Mouse (Mus musculus): Measurements from ENCODE around the gene Hps6. TPM values are rescaled to one million over a fixed set of nuclear protein-coding genes. Genes with fewer than 3 reads are reported as not detected.

The Hps6 gene
- polyA plus RNA-seq, 1 experiment from 2014 or later: 8.8 TPM

GRCm38 (mm10) chr19:45997785-45998693 lies 5.3 kb upstream of the Hps6 start, which contains the start of gene Armh3:
TSS of gene Armh3 (minus strand) at chr19:45998488.
- Histone ChIP-seq H3K36me3 (ENCODE audit: control insufficient read depth, insufficient read depth, low read length) (no peaks in the 10 kb centered on the region), H3K4me1 (ENCODE audit: control insufficient read depth, insufficient read depth, low read length) (peaks cover 7% of the 10 kb centered on the region), H3K9me3 (ENCODE audit: control insufficient read depth, low read length) (peaks cover 6% of the 10 kb centered on the region), H3K27ac (ENCODE audit: low read length) (peak within 1 kb of the TSS; percentile 97), H3K27me3 (replicated peaks; ENCODE audit: control insufficient read depth, insufficient read depth, low read length) (no peaks in the 10 kb centered on the region), H3K4me3 (ENCODE audit: low read length) (peak within 1 kb of the TSS; percentile 82), H3K9ac (ENCODE audit: low read depth, low read length) (peak within 1 kb of the TSS; percentile 93), H3K4me2 (ENCODE audit: low read depth, low read length) (peak within 1 kb of the TSS; percentile 54)
- ATAC-seq: peak; percentile 97
- WGBS: 1% methylated on average over 76 of the region's 76 CpGs

DNA sequence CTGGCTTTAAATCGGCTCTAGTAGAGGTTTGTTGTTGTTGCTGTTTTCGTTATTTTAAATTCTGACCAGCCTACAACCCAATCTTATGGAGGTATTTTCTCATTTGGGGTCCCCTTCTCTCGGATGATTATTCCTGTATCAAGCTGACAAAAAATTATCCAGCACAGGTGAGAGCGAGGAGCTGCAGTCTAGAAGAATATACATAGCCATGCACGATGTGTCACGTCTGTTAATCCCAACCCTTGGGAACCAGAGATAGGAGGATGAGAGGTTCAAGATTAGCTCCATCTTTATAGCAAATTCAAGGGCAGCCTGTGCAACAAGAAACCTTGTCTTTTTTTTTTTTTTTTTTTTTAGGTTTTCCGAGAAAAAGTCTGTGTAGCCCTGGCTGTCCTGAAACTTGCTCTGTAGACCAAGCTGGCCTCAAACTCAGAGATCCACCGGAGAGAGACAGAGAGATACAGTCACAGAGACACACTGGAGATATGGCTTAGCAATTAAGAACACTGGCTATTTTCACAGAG lies 4.6 kb upstream of the Hps6 start:
- H3K36me3 ChIP-seq (ENCODE audit: control insufficient read depth, insufficient read depth, low read length): no peaks in the 10 kb centered on the region
- no peaks in the 10 kb centered on the region for H3K27me3 ChIP-seq (replicated peaks; ENCODE audit: control insufficient read depth, insufficient read depth, low read length)
- H3K4me2 ChIP-seq (ENCODE audit: low read depth, low read length): peak overlapping the region; percentile 54
- peak; percentile 18; the same call in 1 of the 2 replicates for ATAC-seq
- 10% methylated on average over 8 of the region's 8 CpGs for WGBS
- peaks cover 7% of the 10 kb centered on the region for H3K4me1 ChIP-seq (ENCODE audit: control insufficient read depth, insufficient read depth, low read length)
- H3K9me3 ChIP-seq (ENCODE audit: control insufficient read depth, low read length): peaks cover 6% of the 10 kb centered on the region
- H3K27ac ChIP-seq (ENCODE audit: low read length): no peak overlapping the region
- peak overlapping the region; percentile 93 for H3K9ac ChIP-seq (ENCODE audit: low read depth, low read length)
- H3K4me3 ChIP-seq (ENCODE audit: low read length): peak overlapping the region; percentile 82

- H3K27me3 ChIP-seq (replicated peaks; ENCODE audit: control insufficient read depth, insufficient read depth, low read length): no peaks in the 10 kb centered on the region
- WGBS: 73% methylated on average over 1 of the region's 1 CpGs
- H3K27ac ChIP-seq (ENCODE audit: low read length): no peak overlapping the region
- H3K36me3 ChIP-seq (ENCODE audit: control insufficient read depth, insufficient read depth, low read length): no peaks in the 10 kb centered on the region
- H3K9ac ChIP-seq (ENCODE audit: low read depth, low read length): no peak overlapping the region
- H3K4me3 ChIP-seq (ENCODE audit: low read length): no peak overlapping the region
- no peak overlapping the region for H3K4me2 ChIP-seq (ENCODE audit: low read depth, low read length)
- ATAC-seq: no peak
- peaks cover 5% of the 10 kb centered on the region for H3K9me3 ChIP-seq (ENCODE audit: control insufficient read depth, low read length)
- H3K4me1 ChIP-seq (ENCODE audit: control insufficient read depth, insufficient read depth, low read length): peaks cover 13% of the 10 kb centered on the region
These were observed 3.9 kb upstream of the Hps6 start for GRCm38 (mm10) chr19:45999378-45999777.

DNA sequence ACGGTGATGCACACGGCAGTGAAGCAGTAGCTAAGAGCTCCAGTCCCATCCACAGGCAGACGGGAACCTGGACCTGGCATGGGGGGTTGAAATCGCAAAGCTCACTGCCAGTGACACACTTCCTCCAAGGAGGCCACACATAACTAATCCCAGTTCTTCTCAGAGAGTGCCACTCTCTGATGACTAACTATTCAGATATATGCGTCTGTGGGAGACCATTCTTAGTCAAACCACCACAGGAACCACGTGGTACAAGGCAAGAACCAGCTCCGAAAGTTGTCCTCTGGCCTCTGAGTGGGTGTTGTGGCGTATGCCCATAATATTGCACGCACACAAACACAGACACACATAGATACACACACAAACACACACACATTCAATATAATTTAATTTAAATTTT lies 1.0 kb upstream of the Hps6 start:
- no peak for ATAC-seq
- 80% methylated on average over 9 of the region's 9 CpGs for WGBS

GRCm38 (mm10) chr19:46004814-46005466 lies 1.6 kb downstream of the Hps6 start:
- H3K9ac ChIP-seq (ENCODE audit: low read depth, low read length): no peak overlapping the region
- H3K9me3 ChIP-seq (ENCODE audit: control insufficient read depth, low read length): no peaks in the 10 kb centered on the region
- H3K36me3 ChIP-seq (ENCODE audit: control insufficient read depth, insufficient read depth, low read length): no peaks in the 10 kb centered on the region
- WGBS: 81% methylated on average over 17 of the region's 17 CpGs
- no peak for ATAC-seq
- no peak overlapping the region for H3K27ac ChIP-seq (ENCODE audit: low read length)
- H3K4me1 ChIP-seq (ENCODE audit: control insufficient read depth, insufficient read depth, low read length): peaks cover 9% of the 10 kb centered on the region
- H3K4me2 ChIP-seq (ENCODE audit: low read depth, low read length): no peak overlapping the region
- no peak overlapping the region for H3K4me3 ChIP-seq (ENCODE audit: low read length)
- H3K27me3 ChIP-seq (replicated peaks; ENCODE audit: control insufficient read depth, insufficient read depth, low read length): no peaks in the 10 kb centered on the region

More for the DNA sequence above, 1.0 kb upstream of the Hps6 start:
- no peaks in the 10 kb centered on the region for H3K9me3 ChIP-seq (ENCODE audit: control insufficient read depth, low read length)
- H3K4me1 ChIP-seq (ENCODE audit: control insufficient read depth, insufficient read depth, low read length): peaks cover 13% of the 10 kb centered on the region
- H3K36me3 ChIP-seq (ENCODE audit: control insufficient read depth, insufficient read depth, low read length): no peaks in the 10 kb centered on the region
- no peak overlapping the region for H3K9ac ChIP-seq (ENCODE audit: low read depth, low read length)
- no peak overlapping the region for H3K27ac ChIP-seq (ENCODE audit: low read length)
- no peaks in the 10 kb centered on the region for H3K27me3 ChIP-seq (replicated peaks; ENCODE audit: control insufficient read depth, insufficient read depth, low read length)
- H3K4me3 ChIP-seq (ENCODE audit: low read length): no peak overlapping the region
- no peak overlapping the region for H3K4me2 ChIP-seq (ENCODE audit: low read depth, low read length)

DNA sequence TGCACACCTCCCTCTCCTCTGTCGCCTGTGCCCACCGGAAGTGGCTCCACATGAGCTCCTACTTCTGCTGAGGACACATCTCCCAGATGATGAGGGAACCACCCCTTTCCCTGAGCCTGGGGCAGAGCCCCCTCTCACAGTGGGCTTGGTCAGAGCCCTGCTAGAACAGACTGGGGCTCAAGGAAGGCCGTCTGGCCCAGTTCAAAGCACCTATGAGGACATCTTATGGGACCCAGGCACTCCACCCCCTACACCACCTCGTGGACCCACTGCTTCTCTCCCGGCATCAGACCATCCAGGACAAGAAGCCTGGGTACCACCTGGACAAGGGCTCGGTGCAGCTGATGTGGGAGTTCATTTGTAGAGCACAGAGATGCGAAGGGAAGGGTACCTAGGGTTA lies 2.4 kb downstream of the Hps6 start:
- Histone ChIP-seq H3K4me3 (ENCODE audit: low read length) (no peak overlapping the region), H3K27me3 (replicated peaks; ENCODE audit: control insufficient read depth, insufficient read depth, low read length) (no peaks in the 10 kb centered on the region), H3K27ac (ENCODE audit: low read length) (no peak overlapping the region), H3K9me3 (ENCODE audit: control insufficient read depth, low read length) (no peaks in the 10 kb centered on the region), H3K9ac (ENCODE audit: low read depth, low read length) (no peak overlapping the region), H3K36me3 (ENCODE audit: control insufficient read depth, insufficient read depth, low read length) (no peaks in the 10 kb centered on the region), H3K4me1 (ENCODE audit: control insufficient read depth, insufficient read depth, low read length) (peaks cover 9% of the 10 kb centered on the region), H3K4me2 (ENCODE audit: low read depth, low read length) (no peak overlapping the region)
- ATAC-seq: no peak
- 90% methylated on average over 7 of the region's 7 CpGs for WGBS

- Histone ChIP-seq H3K27me3 (replicated peaks; ENCODE audit: control insufficient read depth, insufficient read depth, low read length) (no peaks in the 10 kb centered on the region), H3K4me2 (ENCODE audit: low read depth, low read length) (no peak overlapping the region), H3K4me1 (ENCODE audit: control insufficient read depth, insufficient read depth, low read length) (no peaks in the 10 kb centered on the region), H3K36me3 (ENCODE audit: control insufficient read depth, insufficient read depth, low read length) (no peaks in the 10 kb centered on the region), H3K4me3 (ENCODE audit: low read length) (no peak overlapping the region), H3K9me3 (ENCODE audit: control insufficient read depth, low read length) (no peaks in the 10 kb centered on the region), H3K27ac (ENCODE audit: low read length) (no peak overlapping the region), H3K9ac (ENCODE audit: low read depth, low read length) (no peak overlapping the region)
- peak; percentile 85 for ATAC-seq
- WGBS: 36% methylated on average over 12 of the region's 12 CpGs
These were observed 11.4 kb downstream of the Hps6 start for GRCm38 (mm10) chr19:46014572-46015178.

- H3K27me3 ChIP-seq (replicated peaks; ENCODE audit: control insufficient read depth, insufficient read depth, low read length): no peaks in the 10 kb centered on the region
- no peak overlapping the region for H3K4me3 ChIP-seq (ENCODE audit: low read length)
- WGBS: 77% methylated on average over 2 of the region's 2 CpGs
- no peak for ATAC-seq
- no peaks in the 10 kb centered on the region for H3K4me1 ChIP-seq (ENCODE audit: control insufficient read depth, insufficient read depth, low read length)
- no peaks in the 10 kb centered on the region for H3K36me3 ChIP-seq (ENCODE audit: control insufficient read depth, insufficient read depth, low read length)
- H3K9ac ChIP-seq (ENCODE audit: low read depth, low read length): no peak overlapping the region
- no peaks in the 10 kb centered on the region for H3K9me3 ChIP-seq (ENCODE audit: control insufficient read depth, low read length)
- no peak overlapping the region for H3K27ac ChIP-seq (ENCODE audit: low read length)
- no peak overlapping the region for H3K4me2 ChIP-seq (ENCODE audit: low read depth, low read length)
These were observed 12.7 kb downstream of the Hps6 start for GRCm38 (mm10) chr19:46016023-46016422.

DNA sequence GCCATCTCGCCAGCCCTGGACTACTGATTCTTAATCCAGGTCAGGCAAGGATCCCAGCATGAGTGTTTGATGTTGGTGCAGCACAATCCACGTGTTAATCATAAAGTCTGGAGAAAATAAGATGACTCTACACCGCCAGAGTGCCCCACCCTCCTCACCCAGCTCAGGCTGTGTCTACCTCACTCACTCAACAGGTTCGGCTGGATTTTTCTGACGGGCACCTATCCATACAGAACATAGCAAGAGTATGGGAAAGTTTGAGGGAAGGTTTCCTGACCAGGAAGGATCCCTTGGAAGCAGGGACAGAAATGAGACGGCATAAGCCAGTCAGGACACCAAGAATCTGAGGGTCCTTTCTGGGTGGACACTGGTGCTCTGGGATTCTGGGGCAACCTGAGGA lies 21.7 kb downstream of the Hps6 start:
- peaks cover 3% of the 10 kb centered on the region; the same call in 1 of the 2 replicates for H3K4me1 ChIP-seq (ENCODE audit: control insufficient read depth, insufficient read depth, low read length)
- no peak overlapping the region for H3K4me3 ChIP-seq (ENCODE audit: low read length)
- no peak overlapping the region for H3K9ac ChIP-seq (ENCODE audit: low read depth, low read length)
- H3K9me3 ChIP-seq (ENCODE audit: control insufficient read depth, low read length): no peaks in the 10 kb centered on the region
- H3K4me2 ChIP-seq (ENCODE audit: low read depth, low read length): no peak overlapping the region
- peak; percentile 96 for ATAC-seq
- H3K27ac ChIP-seq (ENCODE audit: low read length): no peak overlapping the region
- 46% methylated on average over 6 of the region's 6 CpGs for WGBS
- no peaks in the 10 kb centered on the region for H3K27me3 ChIP-seq (replicated peaks; ENCODE audit: control insufficient read depth, insufficient read depth, low read length)
- H3K36me3 ChIP-seq (ENCODE audit: control insufficient read depth, insufficient read depth, low read length): 0 out of 2 replicates have a peak, but pooled peaks cover 5% of the 10 kb centered on the region

Measured in intestine, embryonic 16.5 days (tissue).